Mouse (Mus musculus) embryonic facial prominence, embryonic 13.5 days (tissue): ENCODE measurements around the gene Ndufs7. TPM values are rescaled to one million over a fixed set of nuclear protein-coding genes. Genes with fewer than 3 reads are reported as not detected.
A peak's percentile ranks its signal among the peaks of the same experiment; 100 is the strongest.

Experiments used
- ATAC-seq: fragments of 200-750 bp; cut with Nextera tagmentation; 2 replicates; pipeline ENCODE4 v1.8.0; 2017; ENCODE audit warnings: low read depth; ENCODE audit not compliant: insufficient number of reproducible peaks, insufficient read depth, low FRiP score, low TSS enrichment
- H3K27ac ChIP-seq: fragments of 300-500 bp; sonication (generic); 2 replicates; pipeline ENCODE4 v1.5.1; 2015; ENCODE audit warnings: moderate library complexity, mild to moderate bottlenecking, inconsistent platforms
- H3K27me3 ChIP-seq: fragments of 300-500 bp; sonication (generic); 2 replicates; pipeline ENCODE4 v1.6.1; 2015; ENCODE audit warnings: mild to moderate bottlenecking, inconsistent platforms
- H3K36me3 ChIP-seq: fragments of 300-500 bp; sonication (generic); 2 replicates; pipeline ENCODE4 v1.6.1; 2015; ENCODE audit warnings: mild to moderate bottlenecking, inconsistent platforms
- H3K4me1 ChIP-seq: fragments of 300-500 bp; sonication (generic); 2 replicates; pipeline ENCODE4 v1.6.1; 2015; ENCODE audit warnings: inconsistent platforms
- H3K4me2 ChIP-seq: fragments of 300-500 bp; sonication (generic); 2 replicates; pipeline ENCODE4 v1.6.1; 2015; ENCODE audit warnings: moderate library complexity, mild to moderate bottlenecking, inconsistent platforms
- H3K4me3 ChIP-seq: fragments of 300-500 bp; sonication (generic); 2 replicates; pipeline ENCODE4 v1.5.1; 2015; ENCODE audit warnings: mild to moderate bottlenecking, inconsistent platforms
- H3K9ac ChIP-seq: fragments of 300-500 bp; sonication (generic); 2 replicates; pipeline ENCODE4 v1.6.1; 2015; ENCODE audit warnings: mild to moderate bottlenecking, inconsistent platforms
- H3K9me3 ChIP-seq: fragments of 300-500 bp; sonication (generic); 2 replicates; pipeline ENCODE4 v1.6.1; 2016; ENCODE audit warnings: inconsistent platforms
- WGBS: fragments of 180-500 bp; shearing (Covaris S2); methylation state at CpG from one replicate; pipeline ENCODE4 v1.1.7; 2015; ENCODE audit warnings: mixed read lengths; 5-methylcytosine and 5-hydroxymethylcytosine counted together
- polyA plus RNA-seq: library from polyadenylated mRNA; unstranded; fragments of >200 nt; fragmentation: Nextera tagmentation; extraction: Ambion mirVana; gene quantifications from 2 replicates; pipeline ENCODE4 v1.2.1, GENCODE M21; 2015

Gene Ndufs7
- polyA plus RNA-seq, 1 experiment from 2014 or later: 299 TPM

DNA sequence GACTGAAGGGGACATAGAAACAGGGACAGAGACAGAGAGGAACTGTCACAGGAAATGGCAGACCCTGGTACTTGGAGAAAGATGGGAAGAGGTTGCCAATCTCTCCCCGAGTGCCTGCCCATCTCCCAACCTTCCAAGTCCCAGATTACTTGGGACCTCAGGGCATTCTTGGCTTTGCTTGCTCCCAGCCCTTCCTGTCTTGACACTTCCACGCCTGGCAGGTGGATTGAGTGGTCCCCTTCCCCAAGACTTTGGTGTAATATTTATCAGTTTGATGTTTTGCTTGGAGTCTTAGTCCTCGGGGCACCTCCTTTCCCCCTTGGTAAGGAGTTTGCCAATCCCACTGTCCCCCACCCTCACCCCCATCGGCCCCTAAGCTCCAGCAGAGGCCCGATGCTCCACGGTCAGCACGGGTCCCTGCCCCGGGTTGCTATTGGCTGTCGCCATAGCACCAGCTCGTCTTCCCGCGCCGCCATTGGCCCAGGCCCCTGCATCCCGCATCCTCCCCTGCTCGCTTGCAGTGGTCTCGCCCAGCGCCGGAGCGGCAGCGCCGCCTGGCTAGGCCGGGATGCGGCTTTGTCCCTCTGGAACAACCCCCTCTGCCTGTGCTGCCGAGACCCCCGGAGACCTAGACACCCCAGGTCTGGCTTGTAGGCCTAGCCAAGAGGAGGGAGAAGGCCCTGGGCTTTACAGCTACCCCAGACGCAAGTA lies 49.8 kb downstream of the Ndufs7 start:
- H3K9ac ChIP-seq: peak overlapping the region; percentile 66
- H3K9me3 ChIP-seq: no peaks in the 10 kb centered on the region
- H3K4me2 ChIP-seq: peak overlapping the region; percentile 55
- H3K27ac ChIP-seq: no peak overlapping the region
- H3K4me1 ChIP-seq: peaks cover 43% of the 10 kb centered on the region
- peaks cover 14% of the 10 kb centered on the region for H3K36me3 ChIP-seq
- 3% methylated on average over 26 of the region's 26 CpGs for WGBS
- peak; percentile 49; the same call in 1 of the 2 replicates for ATAC-seq
- peaks cover 66% of the 10 kb centered on the region for H3K27me3 ChIP-seq
- peak overlapping the region; percentile 36 for H3K4me3 ChIP-seq

DNA sequence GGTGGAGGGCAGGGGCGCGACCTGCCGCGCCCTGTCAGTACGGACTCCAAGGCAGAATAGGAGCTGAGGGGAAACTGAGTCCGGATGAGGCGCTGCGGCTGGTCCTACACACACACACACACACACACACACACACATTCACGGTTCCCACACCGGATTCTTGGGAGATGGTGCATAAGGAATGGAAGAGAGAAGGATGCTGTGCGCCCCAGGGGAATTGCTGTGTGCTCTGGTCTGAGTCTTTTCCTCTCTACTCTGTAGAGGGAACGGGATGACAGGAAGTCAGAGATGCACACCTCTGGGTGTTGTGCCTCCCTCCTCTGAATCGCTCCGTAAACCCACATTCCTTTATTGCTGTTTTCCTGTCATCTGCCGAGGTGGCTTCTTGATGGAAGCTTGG lies 50.4 kb downstream of the Ndufs7 start:
- Histone ChIP-seq H3K9ac (peak overlapping the region; percentile 66), H3K4me3 (peak overlapping the region; percentile 36), H3K4me1 (peaks cover 37% of the 10 kb centered on the region), H3K27me3 (peaks cover 72% of the 10 kb centered on the region), H3K9me3 (no peaks in the 10 kb centered on the region), H3K4me2 (peak overlapping the region; percentile 55), H3K27ac (no peak overlapping the region), H3K36me3 (peaks cover 8% of the 10 kb centered on the region)
- no peak for ATAC-seq
- WGBS: 5% methylated on average over 15 of the region's 15 CpGs

- Histone ChIP-seq H3K36me3 (peaks cover 3% of the 10 kb centered on the region), H3K4me3 (peak overlapping the region; percentile 7; the same call in 1 of the 2 replicates), H3K27me3 (peaks cover 77% of the 10 kb centered on the region), H3K27ac (no peak overlapping the region), H3K4me2 (peak overlapping the region; percentile 55), H3K9ac (0 out of 2 replicates have a peak overlapping the region, but pooled peaks have one; percentile 66), H3K9me3 (no peaks in the 10 kb centered on the region), H3K4me1 (peaks cover 36% of the 10 kb centered on the region)
- 44% methylated on average over 10 of the region's 10 CpGs for WGBS
- ATAC-seq: no peak
Measured at GRCm38 (mm10) chr10:80299824-80300223, 50.9 kb downstream of the Ndufs7 start.

- Histone ChIP-seq H3K27ac (no peak overlapping the region), H3K9ac (peak overlapping the region; percentile 61), H3K27me3 (peaks cover 86% of the 10 kb centered on the region), H3K36me3 (peaks cover 4% of the 10 kb centered on the region; the same call in 1 of the 2 replicates), H3K4me2 (peak overlapping the region; percentile 43), H3K9me3 (no peaks in the 10 kb centered on the region), H3K4me1 (peaks cover 33% of the 10 kb centered on the region), H3K4me3 (peak overlapping the region; percentile 23)
- 19% methylated on average over 11 of the region's 11 CpGs for WGBS
- no peak for ATAC-seq
Measured at GRCm38 (mm10) chr10:80300672-80301181, 51.8 kb downstream of the Ndufs7 start.

GRCm38 (mm10) chr10:80301256-80302081 lies 52.5 kb downstream of the Ndufs7 start:
- Histone ChIP-seq H3K9me3 (no peaks in the 10 kb centered on the region), H3K4me3 (peak overlapping the region; percentile 23), H3K36me3 (peaks cover 4% of the 10 kb centered on the region; the same call in 1 of the 2 replicates), H3K4me2 (peak overlapping the region; percentile 43), H3K9ac (peak overlapping the region; percentile 61), H3K27ac (no peak overlapping the region), H3K27me3 (peaks cover 92% of the 10 kb centered on the region), H3K4me1 (peaks cover 26% of the 10 kb centered on the region)
- no peak for ATAC-seq
- 71% methylated on average over 10 of the region's 10 CpGs for WGBS

- Histone ChIP-seq H3K9me3 (no peaks in the 10 kb centered on the region), H3K4me1 (peaks cover 21% of the 10 kb centered on the region), H3K36me3 (peaks cover 9% of the 10 kb centered on the region), H3K9ac (peak overlapping the region; percentile 61; the same call in 1 of the 2 replicates), H3K27ac (no peak overlapping the region), H3K27me3 (peaks cover 89% of the 10 kb centered on the region), H3K4me3 (no peak overlapping the region), H3K4me2 (peak overlapping the region; percentile 3; the same call in 1 of the 2 replicates)
- WGBS: 47% methylated on average over 5 of the region's 5 CpGs
- no peak for ATAC-seq
Measured at GRCm38 (mm10) chr10:80302082-80302355, 53.1 kb downstream of the Ndufs7 start.

DNA sequence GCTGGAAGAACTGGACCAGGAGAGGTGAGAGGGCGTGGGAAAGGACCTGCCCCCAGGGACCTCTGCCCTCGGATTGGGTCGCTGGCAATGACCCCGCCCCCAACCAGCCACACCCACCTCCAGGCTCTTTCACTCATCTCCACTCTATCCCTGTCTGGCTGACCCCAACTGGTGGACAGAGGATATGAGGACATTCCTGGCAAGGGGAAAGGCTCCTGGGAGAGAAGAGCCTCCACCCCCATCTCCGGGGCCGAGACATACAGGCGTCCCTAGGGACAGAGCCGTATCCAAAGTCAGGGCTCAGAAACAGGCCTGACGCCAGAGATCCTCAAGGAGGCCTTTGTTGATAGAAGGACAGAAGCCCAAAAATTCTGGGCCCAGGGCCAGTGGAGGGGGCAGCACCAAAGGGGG lies 53.6 kb downstream of the Ndufs7 start:
- H3K27me3 ChIP-seq: peaks cover 89% of the 10 kb centered on the region
- WGBS: 12% methylated on average over 9 of the region's 9 CpGs
- ATAC-seq: no peak
- peaks cover 14% of the 10 kb centered on the region for H3K36me3 ChIP-seq
- H3K9me3 ChIP-seq: no peaks in the 10 kb centered on the region
- H3K27ac ChIP-seq: no peak overlapping the region
- H3K9ac ChIP-seq: no peak overlapping the region
- H3K4me2 ChIP-seq: peak overlapping the region; percentile 3; the same call in 1 of the 2 replicates
- peaks cover 21% of the 10 kb centered on the region for H3K4me1 ChIP-seq
- H3K4me3 ChIP-seq: no peak overlapping the region

DNA sequence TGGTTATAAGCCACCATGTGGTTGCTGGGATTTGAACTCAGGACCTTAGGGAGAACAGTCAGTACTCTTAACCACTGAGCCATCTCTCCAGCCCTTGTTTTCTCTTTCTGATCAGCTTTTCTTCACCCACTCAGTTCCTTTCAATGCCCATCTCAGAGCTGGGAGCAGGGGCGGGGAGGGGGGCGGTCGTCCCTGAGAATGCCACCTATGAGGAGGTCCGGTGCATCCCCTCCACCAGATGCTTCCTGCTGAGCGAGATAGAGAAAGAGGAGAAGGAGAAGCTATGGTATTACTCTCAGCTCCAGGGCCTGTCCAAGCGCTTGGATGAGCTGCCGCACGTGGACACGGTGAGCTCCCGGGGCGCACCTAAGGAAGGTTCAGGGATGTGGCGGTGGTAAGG lies 55.5 kb downstream of the Ndufs7 start:
- peaks cover 74% of the 10 kb centered on the region for H3K27me3 ChIP-seq
- peak overlapping the region; percentile 24; the same call in 1 of the 2 replicates for H3K4me2 ChIP-seq
- H3K9me3 ChIP-seq: no peaks in the 10 kb centered on the region
- no peak overlapping the region for H3K27ac ChIP-seq
- WGBS: 25% methylated on average over 12 of the region's 12 CpGs
- peaks cover 34% of the 10 kb centered on the region for H3K36me3 ChIP-seq
- ATAC-seq: no peak
- peak overlapping the region; percentile 21; the same call in 1 of the 2 replicates for H3K9ac ChIP-seq
- H3K4me1 ChIP-seq: peaks cover 15% of the 10 kb centered on the region
- H3K4me3 ChIP-seq: no peak overlapping the region

DNA sequence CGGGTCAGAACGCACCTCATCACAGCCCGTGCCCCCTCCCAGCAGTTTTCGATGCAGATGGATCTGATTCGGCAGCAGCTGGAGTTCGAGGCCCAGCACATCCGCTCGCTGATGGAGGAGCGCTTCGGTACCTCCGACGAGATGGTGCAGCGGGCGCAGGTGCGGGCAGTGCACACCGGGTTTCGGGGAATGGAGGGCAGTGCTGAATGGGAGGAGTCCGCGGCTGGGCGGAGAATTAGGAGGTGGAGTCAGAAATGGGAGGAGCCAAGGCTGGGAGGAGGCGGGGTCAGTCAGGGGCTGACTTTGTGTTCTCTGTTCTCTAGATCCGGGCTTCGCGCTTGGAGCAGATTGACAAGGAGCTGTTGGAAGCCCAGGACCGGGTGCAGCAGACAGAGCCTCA lies 55.9 kb downstream of the Ndufs7 start:
- peak overlapping the region; percentile 24; the same call in 1 of the 2 replicates for H3K4me2 ChIP-seq
- no peak overlapping the region for H3K27ac ChIP-seq
- H3K4me3 ChIP-seq: no peak overlapping the region
- H3K36me3 ChIP-seq: peaks cover 35% of the 10 kb centered on the region
- H3K9ac ChIP-seq: peak overlapping the region; percentile 21; the same call in 1 of the 2 replicates
- peaks cover 72% of the 10 kb centered on the region for H3K27me3 ChIP-seq
- 16% methylated on average over 25 of the region's 25 CpGs for WGBS
- no peak for ATAC-seq
- H3K9me3 ChIP-seq: no peaks in the 10 kb centered on the region
- peaks cover 13% of the 10 kb centered on the region for H3K4me1 ChIP-seq
